Mouse (Mus musculus) forebrain, embryonic 11.5 days (tissue): ENCODE measurements around the gene Astn2. TPM values are rescaled to one million over a fixed set of nuclear protein-coding genes. Genes with fewer than 3 reads are reported as not detected.

Experiments used
- ATAC-seq: fragments of 200-750 bp; cut with Nextera tagmentation; replicated peaks from 2 replicates; pipeline ENCODE4 v1.8.0; 2017; ENCODE audit warnings: moderate TSS enrichment; ENCODE audit not compliant: low FRiP score
- DNase-seq: peaks from one replicate; pipeline ENCODE4 v3.0.0-alpha.2; 2017; ENCODE audit warnings: low spot score
- H3K27ac ChIP-seq: fragments of 300-500 bp; sonication (generic); 2 replicates; pipeline ENCODE4 v1.5.1; 2014; ENCODE audit warnings: low read depth, low read length
- H3K27me3 ChIP-seq: fragments of 300-500 bp; sonication (generic); 2 replicates; pipeline ENCODE4 v1.6.1; 2014; ENCODE audit warnings: mild to moderate bottlenecking, low read length, mixed read lengths; ENCODE audit not compliant: control insufficient read depth, insufficient read depth
- H3K36me3 ChIP-seq: fragments of 300-500 bp; sonication (generic); 2 replicates; pipeline ENCODE4 v1.6.1; 2014; ENCODE audit warnings: mild to moderate bottlenecking, low read length, moderate library complexity, mixed read lengths; ENCODE audit not compliant: control insufficient read depth, insufficient read depth
- H3K4me1 ChIP-seq: fragments of 300-500 bp; sonication (generic); replicated peaks from 2 replicates; pipeline ENCODE4 v1.6.1; 2014; ENCODE audit warnings: low read length, mixed read lengths; ENCODE audit not compliant: control insufficient read depth, insufficient read depth
- H3K4me2 ChIP-seq: fragments of 300-500 bp; sonication (generic); 2 replicates; pipeline ENCODE4 v1.6.1; 2014; ENCODE audit warnings: low read depth, mild to moderate bottlenecking, low read length, moderate library complexity, mixed read lengths; ENCODE audit not compliant: severe bottlenecking
- H3K4me3 ChIP-seq: fragments of 300-500 bp; sonication (generic); 2 replicates; pipeline ENCODE4 v1.5.1; 2014; ENCODE audit warnings: low read depth, low read length
- H3K9ac ChIP-seq: fragments of 300-500 bp; sonication (generic); 2 replicates; pipeline ENCODE4 v1.6.1; 2014; ENCODE audit warnings: low read length
- H3K9me3 ChIP-seq: fragments of 300-500 bp; sonication (generic); 2 replicates; pipeline ENCODE4 v1.6.1; 2016; ENCODE audit warnings: low read length, mixed read lengths; ENCODE audit not compliant: control insufficient read depth
- WGBS: fragments of 180-500 bp; shearing (Covaris S2); extraction: QIAGEN DNeasy Blood & Tissue Kit; methylation state at CpG from one replicate; pipeline ENCODE4 v1.1.7; 2014; 5-methylcytosine and 5-hydroxymethylcytosine counted together
- polyA plus RNA-seq: library from polyadenylated mRNA; unstranded; fragments of >200 nt; fragmentation: Nextera tagmentation; extraction: Ambion mirVana; gene quantifications from 2 replicates; pipeline ENCODE4 v1.2.1, GENCODE M21; 2014

Gene Astn2
- polyA plus RNA-seq, 1 experiment from 2014 or later = 0.94 TPM

DNA sequence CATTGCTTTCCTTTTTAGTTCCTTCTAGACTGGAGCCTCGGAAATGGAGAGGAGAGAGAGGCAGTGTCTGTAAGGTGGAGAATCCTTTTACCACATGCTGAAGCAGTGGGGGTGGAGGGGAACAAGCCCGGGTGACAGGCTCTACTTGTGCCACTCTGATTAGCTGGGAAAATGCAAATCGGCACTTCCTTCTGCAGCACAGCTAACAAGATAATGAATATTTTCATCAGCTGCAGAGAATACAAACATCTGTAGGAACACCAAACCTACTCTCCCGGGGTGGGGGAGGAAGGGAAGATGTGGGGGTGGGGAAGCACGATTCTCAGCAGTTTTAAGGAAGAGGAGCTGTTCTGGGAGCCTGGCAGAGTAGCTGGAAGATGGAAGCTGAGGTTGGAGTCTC, 725.5 kb downstream of the Astn2 start:
- Histone ChIP-seq H3K36me3 (no peaks in the 10 kb centered on the region), H3K27ac (no peak overlapping the region), H3K9ac (no peak overlapping the region), H3K27me3 (no peaks in the 10 kb centered on the region), H3K9me3 (no peaks in the 10 kb centered on the region), H3K4me3 (no peak overlapping the region), H3K4me2 (no peak overlapping the region), H3K4me1 (no peaks in the 10 kb centered on the region; the same call in 1 of the 2 replicates)
- DNase-seq = no peak
- ATAC-seq = no peak
- WGBS = 38% methylated on average over 5 of the region's 5 CpGs

DNA sequence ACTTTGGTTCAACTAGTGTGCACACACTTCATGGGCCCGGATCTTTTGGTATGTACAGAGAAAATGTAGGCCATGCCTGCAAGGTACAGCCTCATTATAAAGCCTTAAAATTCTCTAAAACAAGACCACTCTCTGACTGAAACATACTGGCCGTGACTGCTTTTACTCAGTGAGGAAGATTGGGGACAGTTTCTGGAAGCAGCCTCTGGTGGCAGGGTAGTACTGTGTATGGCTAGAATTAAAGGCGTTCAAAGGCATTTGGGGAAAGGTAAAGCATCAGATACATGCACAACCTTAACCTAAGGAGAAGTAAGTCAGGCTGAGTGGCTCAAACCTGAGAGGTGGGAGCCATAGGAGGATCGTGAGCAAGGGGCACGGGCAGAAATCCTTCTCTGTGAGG, 725.9 kb downstream of the Astn2 start:
- WGBS = 78% methylated on average over 5 of the region's 5 CpGs
- no peak overlapping the region for H3K9ac ChIP-seq
- no peaks in the 10 kb centered on the region for H3K36me3 ChIP-seq
- DNase-seq (no peak), ATAC-seq (no peak)
- no peaks in the 10 kb centered on the region for H3K4me1 ChIP-seq
- H3K27ac ChIP-seq = no peak overlapping the region
- H3K9me3 ChIP-seq = no peaks in the 10 kb centered on the region
- no peak overlapping the region for H3K4me2 ChIP-seq
- H3K4me3 ChIP-seq = no peak overlapping the region
- H3K27me3 ChIP-seq = no peaks in the 10 kb centered on the region

DNA sequence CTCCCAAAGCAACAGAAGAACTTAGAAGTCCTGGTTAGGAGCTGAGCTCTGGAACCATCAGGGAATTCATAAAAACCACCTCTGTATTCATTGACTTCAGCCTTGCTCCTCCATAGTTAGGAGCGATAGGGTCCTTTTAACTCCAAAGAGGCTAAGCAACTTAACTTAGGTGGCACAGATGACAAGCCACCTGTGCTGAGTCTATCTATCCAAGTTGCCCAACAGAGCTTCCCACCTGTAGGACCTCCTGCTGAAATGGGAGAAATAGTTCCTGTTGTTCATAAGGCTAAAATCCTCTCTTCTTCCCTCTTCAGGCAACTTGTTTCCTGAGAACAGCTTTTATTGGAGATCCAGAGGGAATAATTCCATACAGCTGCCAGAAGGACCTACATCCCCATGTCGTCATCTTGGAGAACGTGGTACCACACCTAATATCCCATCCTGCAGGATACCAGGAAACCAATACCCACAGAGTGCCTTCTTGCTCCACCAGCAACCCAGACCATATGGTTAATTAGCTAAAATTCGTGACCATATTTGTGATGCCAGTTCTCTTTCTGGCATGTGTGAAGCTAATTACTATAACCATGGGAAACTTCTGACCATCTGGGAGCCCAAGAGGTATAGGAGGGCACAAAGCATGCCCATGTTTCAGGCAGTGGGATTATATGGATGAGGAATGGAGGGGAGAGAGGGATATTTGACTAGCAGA, 730.0 kb downstream of the Astn2 start:
- no peak for DNase-seq
- Histone ChIP-seq H3K27ac (no peak overlapping the region), H3K4me1 (no peaks in the 10 kb centered on the region), H3K4me2 (no peak overlapping the region), H3K4me3 (no peak overlapping the region), H3K36me3 (no peaks in the 10 kb centered on the region), H3K27me3 (no peaks in the 10 kb centered on the region), H3K9me3 (no peaks in the 10 kb centered on the region), H3K9ac (no peak overlapping the region)
- WGBS = 85% methylated on average over 4 of the region's 4 CpGs
- no peak for ATAC-seq

DNA sequence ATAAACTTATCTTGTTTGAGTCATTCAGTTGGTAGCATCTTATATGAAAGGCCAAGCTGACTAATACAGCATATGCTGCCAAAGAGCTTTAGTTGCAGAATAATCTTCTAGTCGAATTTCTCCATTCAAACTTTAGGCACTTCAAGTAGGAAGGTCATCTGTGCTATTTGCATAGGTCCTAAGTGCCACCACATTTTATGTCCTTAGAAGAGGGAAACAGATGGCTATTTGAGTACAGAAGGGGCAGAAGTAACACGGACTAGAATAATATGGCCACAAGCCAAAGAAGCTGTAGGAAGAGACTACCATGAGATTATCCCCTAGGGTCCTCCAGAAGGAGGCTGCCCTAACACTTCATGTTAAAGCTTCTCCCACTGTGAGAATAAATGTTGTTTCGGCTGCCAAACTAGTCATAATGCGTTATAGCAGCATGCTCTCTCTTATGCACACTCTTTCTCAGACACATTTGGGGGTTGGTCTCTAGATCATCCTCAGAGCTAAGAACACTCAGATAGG, 730.9 kb downstream of the Astn2 start:
- H3K4me1 ChIP-seq = no peaks in the 10 kb centered on the region
- no peaks in the 10 kb centered on the region for H3K36me3 ChIP-seq
- 90% methylated on average over 4 of the region's 4 CpGs for WGBS
- no peak overlapping the region for H3K4me3 ChIP-seq
- no peak for DNase-seq
- no peak for ATAC-seq
- no peaks in the 10 kb centered on the region for H3K27me3 ChIP-seq
- no peak overlapping the region for H3K9ac ChIP-seq
- H3K27ac ChIP-seq = no peak overlapping the region
- H3K9me3 ChIP-seq = no peaks in the 10 kb centered on the region
- H3K4me2 ChIP-seq = no peak overlapping the region

DNA sequence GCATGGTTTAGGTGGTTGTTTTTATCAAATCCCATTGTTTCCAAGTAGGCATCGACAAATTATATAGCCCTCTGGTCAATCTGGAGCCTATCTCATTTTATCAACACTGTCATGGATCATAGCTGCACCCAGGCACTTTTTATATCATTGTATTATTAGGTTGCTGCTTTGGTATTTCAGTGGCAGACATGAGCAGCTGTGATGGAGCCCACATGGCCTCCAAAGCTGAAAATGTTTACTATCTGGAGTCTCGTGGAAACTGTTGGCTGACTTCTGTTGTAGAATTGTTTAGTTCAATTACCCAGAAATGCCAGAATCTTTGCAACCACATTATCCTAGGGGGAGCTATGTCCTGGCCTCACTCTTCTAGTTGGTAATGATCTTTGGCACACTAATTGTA, 732.1 kb downstream of the Astn2 start:
- WGBS = 76% methylated on average over 2 of the region's 2 CpGs
- Histone ChIP-seq H3K27me3 (no peaks in the 10 kb centered on the region), H3K9ac (no peak overlapping the region), H3K4me1 (no peaks in the 10 kb centered on the region; the same call in 1 of the 2 replicates), H3K4me3 (no peak overlapping the region), H3K27ac (no peak overlapping the region), H3K9me3 (no peaks in the 10 kb centered on the region), H3K36me3 (no peaks in the 10 kb centered on the region), H3K4me2 (no peak overlapping the region)
- DNase-seq = no peak
- ATAC-seq = no peak

DNA sequence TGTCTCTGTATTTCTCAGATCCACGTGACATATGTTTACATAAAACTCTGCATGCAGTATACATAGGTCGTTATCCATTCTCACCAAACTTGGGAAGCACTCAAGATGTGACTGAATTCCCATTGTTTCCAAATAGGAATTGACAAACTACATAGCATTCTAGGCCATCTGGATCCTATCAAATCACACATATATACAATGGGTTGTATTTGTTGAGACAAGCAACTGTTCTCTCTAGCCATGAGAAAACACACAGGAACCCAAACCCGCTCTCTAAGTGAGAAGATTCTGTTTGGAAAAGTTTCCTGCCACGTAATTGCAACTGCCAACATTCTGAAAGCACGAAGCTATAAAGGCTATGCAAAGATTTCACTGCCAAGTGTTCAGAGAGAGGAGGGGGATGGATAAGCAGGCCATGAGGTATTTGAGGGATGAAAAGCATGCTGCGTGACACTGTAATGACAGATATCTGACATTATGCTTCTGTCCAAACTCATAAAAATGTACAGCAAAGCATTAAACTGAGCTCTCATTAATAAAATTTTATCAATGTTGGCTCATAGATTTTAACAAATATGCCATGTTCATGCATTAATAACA, 732.7 kb downstream of the Astn2 start:
- WGBS = 61% methylated on average over 6 of the region's 6 CpGs
- Histone ChIP-seq H3K4me1 (no peaks in the 10 kb centered on the region; the same call in 1 of the 2 replicates), H3K4me3 (no peak overlapping the region), H3K27me3 (no peaks in the 10 kb centered on the region), H3K27ac (no peak overlapping the region), H3K4me2 (no peak overlapping the region), H3K9me3 (no peaks in the 10 kb centered on the region), H3K9ac (no peak overlapping the region), H3K36me3 (no peaks in the 10 kb centered on the region)
- DNase-seq = no peak
- no peak for ATAC-seq

DNA sequence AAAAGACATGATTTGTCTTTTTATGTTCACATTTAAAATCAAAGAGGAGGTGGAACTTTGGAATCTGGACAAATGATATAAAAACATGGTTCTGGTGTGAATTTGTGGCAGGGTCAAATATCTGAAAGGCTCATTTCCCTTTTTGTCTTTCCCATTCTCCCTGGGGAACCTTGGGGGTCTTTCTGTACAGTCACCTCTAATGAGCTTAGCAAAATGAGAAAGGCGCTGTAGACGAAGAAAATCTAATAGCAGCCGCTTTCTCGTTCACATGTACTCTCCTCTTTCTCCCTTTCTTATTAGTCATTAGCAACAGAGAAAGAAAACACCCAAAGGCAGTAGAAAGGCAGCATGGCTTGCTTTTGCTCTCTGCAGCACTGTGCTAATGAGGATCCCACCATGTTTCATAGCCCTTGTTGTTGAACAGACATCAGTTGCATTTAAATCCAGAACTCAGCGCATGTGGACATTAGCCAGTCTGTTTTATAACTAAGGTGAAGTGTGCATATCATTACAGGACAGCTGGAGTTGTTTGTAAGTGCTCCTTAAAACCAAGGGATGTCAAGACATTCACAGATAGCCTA, 737.3 kb downstream of the Astn2 start:
- no peaks in the 10 kb centered on the region for H3K9me3 ChIP-seq
- DNase-seq (no peak), ATAC-seq (peak; percentile 75)
- no peak overlapping the region for H3K4me3 ChIP-seq
- H3K27ac ChIP-seq = peak overlapping the region; percentile 25; the same call in 1 of the 2 replicates
- no peak overlapping the region for H3K9ac ChIP-seq
- WGBS = 15% methylated on average over 5 of the region's 5 CpGs
- H3K4me1 ChIP-seq = peaks cover 2% of the 10 kb centered on the region; the same call in 1 of the 2 replicates
- H3K27me3 ChIP-seq = peaks cover 2% of the 10 kb centered on the region; the same call in 1 of the 2 replicates
- no peaks in the 10 kb centered on the region for H3K36me3 ChIP-seq
- H3K4me2 ChIP-seq = no peak overlapping the region

DNA sequence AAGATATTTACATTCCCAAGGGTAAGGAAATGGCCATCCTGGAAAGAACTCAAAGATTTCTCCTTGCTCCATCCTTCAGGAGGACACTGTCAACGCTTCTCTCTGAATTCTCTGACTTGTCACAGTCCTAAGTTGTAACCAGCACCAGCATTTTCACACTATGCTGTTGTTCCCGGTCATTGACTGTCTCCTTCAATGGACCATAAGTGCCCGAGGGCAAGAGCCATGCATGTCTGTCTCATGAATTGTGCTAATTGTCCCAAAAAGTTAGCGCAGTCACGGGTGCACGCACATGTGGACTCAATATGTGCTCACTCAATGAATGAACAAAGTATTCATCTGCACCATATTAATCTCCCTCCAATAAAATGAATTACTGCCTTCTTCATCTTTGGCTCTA, 741.2 kb downstream of the Astn2 start:
- no peak overlapping the region for H3K9ac ChIP-seq
- no peaks in the 10 kb centered on the region for H3K9me3 ChIP-seq
- no peak overlapping the region for H3K4me2 ChIP-seq
- H3K4me3 ChIP-seq = no peak overlapping the region
- no peak for ATAC-seq
- peaks cover 2% of the 10 kb centered on the region; the same call in 1 of the 2 replicates for H3K27me3 ChIP-seq
- peaks cover 2% of the 10 kb centered on the region; the same call in 1 of the 2 replicates for H3K4me1 ChIP-seq
- H3K36me3 ChIP-seq = no peaks in the 10 kb centered on the region
- no peak overlapping the region for H3K27ac ChIP-seq
- WGBS = 75% methylated on average over 6 of the region's 6 CpGs
- DNase-seq = no peak
